Mouse (Mus musculus) G1E (cell line): Measurements from ENCODE around the gene Pacs2. TPM values are rescaled to one million over a fixed set of nuclear protein-coding genes. Genes with fewer than 3 reads are reported as not detected.
A peak's percentile ranks its signal among the peaks of the same experiment; 100 is the strongest.

Experiments
- ATAC-seq: 2 replicates; pipeline ENCODE4 v1.8.0; 2016; ENCODE audit warnings: mild to moderate bottlenecking; ENCODE audit not compliant: insufficient number of reproducible peaks, poor library complexity, low FRiP score, severe bottlenecking; ENCODE audit errors: extremely low read depth
- DNase-seq: peaks from one replicate; pipeline ENCODE4 v3.0.0; 2012; ENCODE audit warnings: low spot score
- H3K27me3 ChIP-seq: 2 replicates; pipeline ENCODE4 v1.6.1; 2012; ENCODE audit warnings: mild to moderate bottlenecking, low read length, inconsistent platforms; ENCODE audit not compliant: insufficient read depth
- H3K36me3 ChIP-seq: replicated peaks from 2 replicates; pipeline ENCODE3; 2012; ENCODE audit warnings: mild to moderate bottlenecking, inconsistent platforms
- H3K4me1 ChIP-seq: 2 replicates; pipeline ENCODE4 v1.6.1; 2012; ENCODE audit warnings: low read depth, low read length, inconsistent platforms, mixed read lengths; ENCODE audit not compliant: insufficient read depth
- H3K4me3 ChIP-seq: 2 replicates; pipeline ENCODE4 v1.5.1; 2012; ENCODE audit warnings: low read depth, mild to moderate bottlenecking, inconsistent platforms, low read length, moderate library complexity, mixed read lengths
- H3K9me3 ChIP-seq: replicated peaks from 2 replicates; pipeline ENCODE4 v1.6.1; 2012; ENCODE audit warnings: inconsistent platforms
- CTCF ChIP-seq: IDR thresholded peaks from 2 replicates; pipeline ENCODE4 v1.5.1; 2012; ENCODE audit warnings: low read depth, low read length, inconsistent platforms, mixed read lengths
- GATA1 ChIP-seq: IDR thresholded peaks from 2 replicates; pipeline ENCODE4 v1.6.1; 2012; ENCODE audit warnings: borderline replicate concordance, low read length, inconsistent platforms, mixed read lengths
- GATA2 ChIP-seq: IDR thresholded peaks from 2 replicates; pipeline ENCODE4 v1.6.1; 2012; ENCODE audit warnings: low read depth, low read length, inconsistent platforms, borderline replicate concordance
- POLR2AphosphoS5 ChIP-seq: IDR thresholded peaks from 2 replicates; pipeline ENCODE4 v1.6.1; 2012; ENCODE audit warnings: low read depth, low read length, inconsistent platforms; ENCODE audit not compliant: insufficient replicate concordance
- TAL1 ChIP-seq: conservative IDR thresholded peaks from 2 replicates; pipeline ENCODE4 v1.6.1; 2012; ENCODE audit warnings: low read depth, low read length, inconsistent platforms, mixed read lengths
- polyA plus RNA-seq: library from polyadenylated mRNA; stranded (reverse); fragments of >175 nt; gene quantifications from 2 replicates; pipeline ENCODE4 v1.2.3, GENCODE M21; 2012
- total RNA-seq, 2 experiments: library from RNA; stranded (forward) in 1 of 2; stranded (reverse) in 1 of 2; fragments of 200-1000 nt in 1 of 2; fragments of >200 nt in 1 of 2; fragmentation: Nextera tagmentation in 1 of 2; gene quantifications; 2 replicates each; pipeline ENCODE4 v1.2.3; 2014 to 2017

Pacs2 gene
- total and polyA plus RNA-seq, 3 experiments: 17.0 to 47.0 (median 21.1) TPM

DNA sequence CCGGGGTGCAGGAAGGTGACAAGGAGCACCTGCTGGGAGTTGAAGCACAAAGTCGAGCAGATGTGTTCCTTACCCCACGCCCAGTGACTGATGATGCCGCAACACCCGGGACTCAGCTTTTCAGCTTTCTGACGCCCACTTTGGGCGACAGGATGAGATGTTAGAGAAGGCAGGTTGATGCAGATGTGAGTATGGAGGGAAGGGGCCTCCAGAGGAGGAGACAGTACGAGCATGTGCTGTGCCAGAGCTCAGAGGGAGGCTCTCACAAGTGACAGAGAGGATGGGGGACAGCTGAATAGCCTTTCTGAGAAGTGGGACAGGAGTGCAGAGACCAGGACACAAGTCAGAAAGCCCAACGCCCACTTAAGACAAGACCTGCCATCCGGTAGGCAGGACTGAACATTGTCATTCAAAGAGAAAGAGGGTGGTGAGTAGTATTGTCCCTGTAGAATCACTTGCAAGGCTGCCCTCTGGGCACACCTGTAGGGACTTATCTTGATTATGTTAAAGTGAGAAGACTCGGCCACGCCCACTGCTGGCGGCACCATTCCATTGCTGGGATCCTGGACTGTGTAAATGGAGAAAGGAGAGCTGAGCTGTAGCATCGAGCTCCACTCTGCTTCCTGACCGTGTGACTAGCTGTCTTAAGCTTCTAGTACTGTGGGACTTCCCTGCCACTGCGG lies 100.7 kb downstream of the Pacs2 start:
- H3K4me1 ChIP-seq: peaks cover 66% of the 10 kb centered on the region
- H3K9me3 ChIP-seq: no peaks in the 10 kb centered on the region
- H3K4me3 ChIP-seq: no peak overlapping the region
- DNase-seq: no peak
- H3K36me3 ChIP-seq: peaks cover 95% of the 10 kb centered on the region
- ATAC-seq: no peak
- H3K27me3 ChIP-seq: no peaks in the 10 kb centered on the region
- TF ChIP-seq POLR2AphosphoS5 (no peak), GATA1 (no peak), GATA2 (no peak), TAL1 (no peak), CTCF (no peak)

DNA sequence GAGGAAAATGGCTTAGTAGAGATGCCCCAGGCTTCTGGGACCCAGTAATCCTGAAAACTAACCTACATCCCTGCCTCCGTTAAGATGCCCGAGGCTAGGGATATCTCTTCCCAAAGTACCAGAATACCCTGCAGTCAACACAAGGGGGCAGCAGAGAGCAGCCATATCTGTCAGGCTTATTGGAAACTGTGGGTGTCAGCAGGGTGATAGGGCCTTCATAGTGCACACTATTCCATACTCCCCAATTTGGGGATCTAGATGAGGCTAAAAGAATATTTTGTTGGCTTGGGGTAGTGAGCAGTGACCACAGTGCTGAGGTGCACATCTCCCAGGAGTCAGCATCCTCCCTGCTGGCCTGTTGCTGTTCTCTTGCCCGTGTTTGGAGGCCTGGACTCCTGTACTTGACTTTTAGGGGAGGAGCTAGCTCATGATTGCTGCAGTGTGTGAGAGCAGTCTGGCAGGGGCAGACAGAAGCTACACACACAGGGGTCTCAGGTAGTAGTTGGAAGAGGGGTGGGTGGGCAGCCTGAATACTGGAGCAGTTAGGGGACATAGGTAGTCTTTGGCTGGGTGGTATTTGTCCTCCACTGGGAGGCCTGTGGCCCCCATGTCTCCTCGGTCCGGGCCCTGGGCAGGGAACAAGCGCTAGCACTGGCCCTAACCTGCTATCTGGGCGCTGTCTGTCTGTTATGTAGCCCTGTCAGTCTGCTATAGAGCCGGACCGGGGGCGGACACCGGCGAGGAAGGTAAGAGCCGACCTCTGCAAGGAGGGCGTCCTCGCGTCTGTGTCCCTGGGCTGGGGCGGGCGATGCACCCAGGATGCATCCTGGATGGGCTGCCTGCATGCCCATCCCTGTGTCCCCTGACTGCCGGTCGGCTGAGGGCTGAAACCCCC lies 105.5 kb downstream of the Pacs2 start:
- Histone ChIP-seq H3K36me3 (peaks cover 99% of the 10 kb centered on the region), H3K9me3 (no peaks in the 10 kb centered on the region), H3K27me3 (no peaks in the 10 kb centered on the region), H3K4me1 (peaks cover 37% of the 10 kb centered on the region), H3K4me3 (no peak overlapping the region)
- ATAC-seq: peak; percentile 69
- TF ChIP-seq CTCF: peak; percentile 99
- no peak for TF ChIP-seq GATA2
- peak; percentile 90 for DNase-seq

Other genes with a start within 250 kb of the Pacs2 start
- gene Ahnak2, start 211.9 kb upstream of the Pacs2 start, total RNA-seq (2014; fragmentation: Nextera tagmentation): not detected in 2 replicates
- gene Ahnak2, start 211.9 kb upstream of the Pacs2 start, total RNA-seq (2017): 0.17 and 0.22 TPM in 2 replicates
- gene Ahnak2, start 211.9 kb upstream of the Pacs2 start, polyA plus RNA-seq: 0.02 TPM in 2 replicates
- gene Clba1, start 205.6 kb upstream of the Pacs2 start, total RNA-seq (2014; fragmentation: Nextera tagmentation): 0.49 and 0.83 TPM in 2 replicates
- 1.5 and 2.8 TPM in 2 replicates for gene Clba1, start 205.6 kb upstream of the Pacs2 start, total RNA-seq (2017)
- gene Clba1, start 205.6 kb upstream of the Pacs2 start, polyA plus RNA-seq: 5.3 and 7.5 TPM in 2 replicates
- gene Cdca4, start 185.1 kb upstream of the Pacs2 start, total RNA-seq (2014; fragmentation: Nextera tagmentation): 131 and 140 TPM in 2 replicates
- gene Cdca4, start 185.1 kb upstream of the Pacs2 start, total RNA-seq (2017): 120 and 124 TPM in 2 replicates
- gene Cdca4, start 185.1 kb upstream of the Pacs2 start, polyA plus RNA-seq: 51.2 and 56.8 TPM in 2 replicates
- gene Gpr132, start 146.3 kb upstream of the Pacs2 start, total RNA-seq (2014; fragmentation: Nextera tagmentation): not detected in 2 replicates
- 0.11 TPM in 1 of 2 replicates, not detected in the other for gene Gpr132, start 146.3 kb upstream of the Pacs2 start, total RNA-seq (2017)
- 0.08 and 0.14 TPM in 2 replicates for gene Gpr132, start 146.3 kb upstream of the Pacs2 start, polyA plus RNA-seq
- gene Jag2, start 84.7 kb upstream of the Pacs2 start, total RNA-seq (2014; fragmentation: Nextera tagmentation): 1.8 and 3.5 TPM in 2 replicates
- gene Jag2, start 84.7 kb upstream of the Pacs2 start, total RNA-seq (2017): 0.44 and 1.4 TPM in 2 replicates
- gene Jag2, start 84.7 kb upstream of the Pacs2 start, polyA plus RNA-seq: 0.60 and 0.62 TPM in 2 replicates
- 6.2 and 9.2 TPM in 2 replicates for gene Nudt14, start 72.4 kb upstream of the Pacs2 start, total RNA-seq (2014; fragmentation: Nextera tagmentation)
- gene Nudt14, start 72.4 kb upstream of the Pacs2 start, total RNA-seq (2017): 22.2 and 28.1 TPM in 2 replicates
- gene Nudt14, start 72.4 kb upstream of the Pacs2 start, polyA plus RNA-seq: 13.3 and 13.7 TPM in 2 replicates
- gene Btbd6, start 38.0 kb upstream of the Pacs2 start, total RNA-seq (2014; fragmentation: Nextera tagmentation): 9.0 and 15.9 TPM in 2 replicates
- gene Btbd6, start 38.0 kb upstream of the Pacs2 start, total RNA-seq (2017): 10.2 and 11.1 TPM in 2 replicates
- 68.3 and 101 TPM in 2 replicates for gene Btbd6, start 38.0 kb upstream of the Pacs2 start, polyA plus RNA-seq
- 63.4 and 95.9 TPM in 2 replicates for gene Brf1, start 13.8 kb upstream of the Pacs2 start, total RNA-seq (2014; fragmentation: Nextera tagmentation)
- gene Brf1, start 13.8 kb upstream of the Pacs2 start, total RNA-seq (2017): 76.4 and 77.1 TPM in 2 replicates
- 44.0 and 46.8 TPM in 2 replicates for gene Brf1, start 13.8 kb upstream of the Pacs2 start, polyA plus RNA-seq
- not detected in 2 replicates for gene Tex22, start 60.0 kb downstream of the Pacs2 start, total RNA-seq (2014; fragmentation: Nextera tagmentation)
- gene Tex22, start 60.0 kb downstream of the Pacs2 start, total RNA-seq (2017): 0.17 and 0.38 TPM in 2 replicates
- gene Tex22, start 60.0 kb downstream of the Pacs2 start, polyA plus RNA-seq: not detected in 2 replicates
- gene Mta1, start 83.8 kb downstream of the Pacs2 start, total RNA-seq (2014; fragmentation: Nextera tagmentation): 269 and 277 TPM in 2 replicates
- gene Mta1, start 83.8 kb downstream of the Pacs2 start, total RNA-seq (2017): 38.3 and 48.5 TPM in 2 replicates
- gene Mta1, start 83.8 kb downstream of the Pacs2 start, polyA plus RNA-seq: 489 and 507 TPM in 2 replicates
- gene Crip2, start 125.7 kb downstream of the Pacs2 start, total RNA-seq (2014; fragmentation: Nextera tagmentation): 3.9 TPM in 1 of 2 replicates, not detected in the other
- 1.3 and 1.8 TPM in 2 replicates for gene Crip2, start 125.7 kb downstream of the Pacs2 start, total RNA-seq (2017)
- 9.5 and 9.6 TPM in 2 replicates for gene Crip2, start 125.7 kb downstream of the Pacs2 start, polyA plus RNA-seq
- 31.5 and 42.4 TPM in 2 replicates for gene Crip1, start 131.8 kb downstream of the Pacs2 start, total RNA-seq (2014; fragmentation: Nextera tagmentation)
- gene Crip1, start 131.8 kb downstream of the Pacs2 start, total RNA-seq (2017): 897 and 989 TPM in 2 replicates
- 143 and 174 TPM in 2 replicates for gene Crip1, start 131.8 kb downstream of the Pacs2 start, polyA plus RNA-seq
- gene Tedc1, start 141.9 kb downstream of the Pacs2 start, total RNA-seq (2014; fragmentation: Nextera tagmentation): 8.4 and 13.7 TPM in 2 replicates
- 9.3 and 13.0 TPM in 2 replicates for gene Tedc1, start 141.9 kb downstream of the Pacs2 start, total RNA-seq (2017)
- gene Tedc1, start 141.9 kb downstream of the Pacs2 start, polyA plus RNA-seq: 31.4 and 35.1 TPM in 2 replicates
- gene Tmem121, start 171.4 kb downstream of the Pacs2 start, total RNA-seq (2014; fragmentation: Nextera tagmentation): not detected in 2 replicates
- not detected in 2 replicates for gene Tmem121, start 171.4 kb downstream of the Pacs2 start, total RNA-seq (2017)
- gene Tmem121, start 171.4 kb downstream of the Pacs2 start, polyA plus RNA-seq: not detected in 2 replicates